Mouse (Mus musculus) heart, embryonic 12.5 days (tissue): Measurements from ENCODE around the gene Kctd6. TPM values are rescaled to one million over a fixed set of nuclear protein-coding genes. Genes with fewer than 3 reads are reported as not detected.
"Not testable (repeated sequence)": the region's sequence is repeated elsewhere in the genome, so short reads cannot be mapped to it uniquely, and the experiment has no call there.

ENCODE experiments used
- ATAC-seq: fragments of 200-750 bp; cut with Nextera tagmentation; 2 replicates; pipeline ENCODE4 v1.8.0; 2017; ENCODE audit warnings: moderate TSS enrichment, moderate library complexity; ENCODE audit not compliant: insufficient number of reproducible peaks, low FRiP score
- H3K27ac ChIP-seq: fragments of 300-500 bp; sonication (generic); 2 replicates; pipeline ENCODE4 v1.5.1; 2016; ENCODE audit warnings: mild to moderate bottlenecking, moderate library complexity; ENCODE audit not compliant: poor library complexity, severe bottlenecking
- H3K27me3 ChIP-seq: fragments of 300-500 bp; sonication (generic); replicated peaks from 2 replicates; pipeline ENCODE4 v1.6.1; 2016; ENCODE audit warnings: mild to moderate bottlenecking, moderate library complexity
- H3K36me3 ChIP-seq: fragments of 300-500 bp; sonication (generic); 2 replicates; pipeline ENCODE4 v1.6.1; 2016; ENCODE audit warnings: mild to moderate bottlenecking, moderate library complexity
- H3K4me1 ChIP-seq: fragments of 300-500 bp; sonication (generic); replicated peaks from 2 replicates; pipeline ENCODE4 v1.6.1; 2016; ENCODE audit warnings: mild to moderate bottlenecking
- H3K4me2 ChIP-seq: fragments of 300-500 bp; sonication (generic); 2 replicates; pipeline ENCODE4 v1.6.1; 2016; ENCODE audit warnings: mild to moderate bottlenecking, moderate library complexity
- H3K4me3 ChIP-seq: fragments of 300-500 bp; sonication (generic); 2 replicates; pipeline ENCODE4 v1.5.1; 2016; ENCODE audit warnings: mild to moderate bottlenecking
- H3K9ac ChIP-seq: fragments of 300-500 bp; sonication (generic); 2 replicates; pipeline ENCODE4 v1.6.1; 2016; ENCODE audit warnings: mild to moderate bottlenecking, moderate library complexity
- H3K9me3 ChIP-seq: fragments of 300-500 bp; sonication (generic); replicated peaks from 2 replicates; pipeline ENCODE4 v1.6.1; 2016; ENCODE audit warnings: mild to moderate bottlenecking, moderate library complexity
- WGBS: fragments of 180-500 bp; shearing (Covaris S2); methylation state at CpG from one replicate; pipeline ENCODE4 v1.1.7; 2016; 5-methylcytosine and 5-hydroxymethylcytosine counted together
- polyA plus RNA-seq: library from polyadenylated mRNA; unstranded; fragments of >200 nt; fragmentation: Nextera tagmentation; extraction: Ambion mirVana; gene quantifications from 2 replicates; pipeline ENCODE4 v1.2.1, GENCODE M21; 2016

Kctd6 gene
- polyA plus RNA-seq = 10.9 and 11.5 TPM in 2 replicates

- Histone ChIP-seq H3K4me3 (peak within 1 kb of the TSS; percentile 74), H3K9me3 (no peaks in the 10 kb centered on the region), H3K27me3 (no peaks in the 10 kb centered on the region; the same call in 1 of the 2 replicates), H3K4me1 (peaks cover 28% of the 10 kb centered on the region), H3K27ac (peak within 1 kb of the TSS; percentile 92), H3K4me2 (peak within 1 kb of the TSS; percentile 93), H3K36me3 (no peaks in the 10 kb centered on the region), H3K9ac (peak within 1 kb of the TSS; percentile 89)
- peak; percentile 99 for ATAC-seq
- 3% methylated on average over 45 of the region's 49 CpGs for WGBS
Observed at GRCm38 (mm10) chr14:8213803-8214224, at the start of gene Kctd6. Gene Kctd6 (plus strand): TSS chr14:8214140.

DNA sequence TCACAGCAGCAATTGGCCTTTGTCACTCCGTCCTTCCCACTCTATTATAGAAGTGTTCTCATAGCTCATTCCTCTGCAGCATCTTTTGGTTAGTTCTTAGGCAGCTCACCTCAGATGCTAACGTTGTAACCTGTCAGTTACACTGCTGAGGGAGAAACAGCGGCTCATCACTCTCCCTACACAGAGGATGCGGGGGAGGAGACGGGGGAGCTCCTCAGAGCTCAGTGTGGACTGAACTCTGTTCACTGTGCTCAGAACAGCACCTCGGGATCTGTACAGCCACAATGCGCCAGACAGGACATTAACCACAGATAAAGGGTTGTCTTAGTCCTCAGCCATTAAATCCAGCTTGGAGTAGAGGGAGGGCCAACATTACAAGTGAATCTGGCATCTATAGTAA lies 49.5 kb upstream of the Kctd6 start:
- Histone ChIP-seq H3K4me2 (no peak overlapping the region), H3K4me1 (no peaks in the 10 kb centered on the region), H3K9ac (no peak overlapping the region), H3K4me3 (no peak overlapping the region), H3K27ac (no peak overlapping the region), H3K9me3 (no peaks in the 10 kb centered on the region), H3K36me3 (peaks cover 88% of the 10 kb centered on the region), H3K27me3 (no peaks in the 10 kb centered on the region)
- 72% methylated on average over 7 of the region's 7 CpGs for WGBS
- ATAC-seq = no peak

- Histone ChIP-seq H3K9ac (peak within 1 kb of the TSS; percentile 96), H3K4me1 (peaks cover 6% of the 10 kb centered on the region; the same call in 1 of the 2 replicates), H3K36me3 (peaks cover 30% of the 10 kb centered on the region), H3K4me2 (peak within 1 kb of the TSS; percentile 84), H3K27me3 (no peaks in the 10 kb centered on the region), H3K4me3 (peak within 1 kb of the TSS; percentile 89), H3K27ac (peak within 1 kb of the TSS; percentile 94), H3K9me3 (no peaks in the 10 kb centered on the region)
- under 1% methylated on average over 64 of the region's 64 CpGs for WGBS
- peak; percentile 99 for ATAC-seq
Observed at GRCm38 (mm10) chr14:8172507-8173410, 41.2 kb upstream of the Kctd6 start, which contains the start of gene Pdhb. Gene Pdhb (minus strand): TSS chr14:8173025.

DNA sequence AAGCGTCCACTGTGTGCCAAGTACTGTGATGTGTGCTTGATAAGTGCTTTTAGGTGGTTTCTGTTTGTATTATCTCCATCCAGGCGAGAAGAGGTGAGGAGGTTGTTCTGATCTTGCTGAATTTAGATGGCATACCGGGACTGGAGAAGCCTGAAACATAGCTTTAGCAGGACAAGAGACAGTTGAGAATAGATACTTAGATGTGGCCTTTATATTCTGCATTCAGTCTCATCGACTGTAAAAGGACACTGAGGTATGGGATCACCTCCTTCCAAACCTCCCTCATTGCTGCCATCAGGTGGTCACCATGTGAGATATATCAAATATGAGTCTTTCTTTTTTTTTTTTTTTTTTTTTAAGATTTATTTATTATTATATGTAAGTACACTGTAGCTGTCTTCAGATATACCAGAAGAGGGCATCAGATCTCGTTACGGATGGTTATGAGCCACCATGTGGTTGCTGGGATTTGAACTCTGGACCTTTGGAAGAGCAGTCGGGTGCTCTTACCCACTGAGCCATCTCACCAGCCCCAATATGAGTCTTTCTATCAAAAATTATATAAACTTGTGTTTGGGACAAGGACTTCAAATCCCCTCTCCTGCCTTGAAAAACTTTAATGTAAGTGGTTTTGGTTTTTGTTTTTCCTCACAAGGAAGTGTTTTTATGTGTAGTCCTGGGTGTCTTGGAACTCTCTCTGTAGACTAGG lies 40.2 kb upstream of the Kctd6 start:
- Histone ChIP-seq H3K36me3 (peaks cover 21% of the 10 kb centered on the region), H3K27ac (peak overlapping the region; percentile 92), H3K4me3 (peak overlapping the region; percentile 89), H3K4me2 (peak overlapping the region; percentile 84), H3K9ac (peak overlapping the region; percentile 67)
- not testable (repeated sequence) for H3K27me3 ChIP-seq, ATAC-seq, H3K9me3 ChIP-seq, H3K4me1 ChIP-seq
- WGBS = 32% methylated on average over 7 of the region's 7 CpGs

GRCm38 (mm10) chr14:8174634-8175033 lies 39.3 kb upstream of the Kctd6 start:
- Histone ChIP-seq H3K36me3 (peaks cover 11% of the 10 kb centered on the region), H3K4me1 (peaks cover 6% of the 10 kb centered on the region; the same call in 1 of the 2 replicates), H3K9ac (no peak overlapping the region), H3K4me3 (no peak overlapping the region), H3K27me3 (no peaks in the 10 kb centered on the region), H3K9me3 (no peaks in the 10 kb centered on the region), H3K27ac (no peak overlapping the region), H3K4me2 (no peak overlapping the region)
- WGBS = 68% methylated on average over 5 of the region's 5 CpGs
- no peak for ATAC-seq

GRCm38 (mm10) chr14:8176251-8176650 lies 37.7 kb upstream of the Kctd6 start:
- Histone ChIP-seq H3K4me1 (peaks cover 6% of the 10 kb centered on the region; the same call in 1 of the 2 replicates), H3K27ac (no peak overlapping the region), H3K27me3 (no peaks in the 10 kb centered on the region), H3K4me2 (no peak overlapping the region), H3K9ac (no peak overlapping the region), H3K9me3 (no peaks in the 10 kb centered on the region), H3K4me3 (no peak overlapping the region), H3K36me3 (no peaks in the 10 kb centered on the region)
- no peak for ATAC-seq
- WGBS = 57% methylated on average over 5 of the region's 5 CpGs

GRCm38 (mm10) chr14:8180371-8181035 lies 33.4 kb upstream of the Kctd6 start:
- Histone ChIP-seq H3K4me2 (no peak overlapping the region), H3K27me3 (no peaks in the 10 kb centered on the region), H3K27ac (no peak overlapping the region), H3K4me1 (no peaks in the 10 kb centered on the region), H3K9ac (no peak overlapping the region; the same call in 1 of the 2 replicates), H3K36me3 (no peaks in the 10 kb centered on the region), H3K4me3 (no peak overlapping the region), H3K9me3 (peaks cover 3% of the 10 kb centered on the region; the same call in 1 of the 2 replicates)
- WGBS = 68% methylated on average over 4 of the region's 4 CpGs
- ATAC-seq = no peak

DNA sequence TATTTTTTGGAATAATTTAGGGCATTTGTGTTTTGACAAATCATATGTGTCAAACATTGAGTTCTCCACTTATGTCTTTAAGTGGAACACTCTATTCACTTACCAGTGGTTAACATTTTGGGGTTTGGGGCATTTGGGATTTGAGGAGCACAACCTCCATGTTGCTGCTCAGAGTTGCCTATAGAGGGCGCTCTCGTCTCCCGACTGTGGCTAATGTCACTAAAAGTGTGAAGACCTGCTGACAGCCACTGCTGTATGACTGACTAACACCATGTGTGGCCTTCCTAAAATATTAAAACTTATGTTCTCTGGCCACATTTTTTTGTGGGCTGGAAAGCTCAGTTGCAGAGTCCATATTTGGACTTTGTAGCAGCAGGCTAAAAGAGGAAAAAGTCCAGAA lies 30.6 kb upstream of the Kctd6 start:
- no peak for ATAC-seq
- Histone ChIP-seq H3K27me3 (no peaks in the 10 kb centered on the region), H3K9me3 (peaks cover 3% of the 10 kb centered on the region; the same call in 1 of the 2 replicates), H3K4me2 (no peak overlapping the region), H3K4me1 (no peaks in the 10 kb centered on the region), H3K27ac (no peak overlapping the region), H3K9ac (no peak overlapping the region), H3K36me3 (no peaks in the 10 kb centered on the region), H3K4me3 (no peak overlapping the region)
- 52% methylated on average over 3 of the region's 3 CpGs for WGBS

DNA sequence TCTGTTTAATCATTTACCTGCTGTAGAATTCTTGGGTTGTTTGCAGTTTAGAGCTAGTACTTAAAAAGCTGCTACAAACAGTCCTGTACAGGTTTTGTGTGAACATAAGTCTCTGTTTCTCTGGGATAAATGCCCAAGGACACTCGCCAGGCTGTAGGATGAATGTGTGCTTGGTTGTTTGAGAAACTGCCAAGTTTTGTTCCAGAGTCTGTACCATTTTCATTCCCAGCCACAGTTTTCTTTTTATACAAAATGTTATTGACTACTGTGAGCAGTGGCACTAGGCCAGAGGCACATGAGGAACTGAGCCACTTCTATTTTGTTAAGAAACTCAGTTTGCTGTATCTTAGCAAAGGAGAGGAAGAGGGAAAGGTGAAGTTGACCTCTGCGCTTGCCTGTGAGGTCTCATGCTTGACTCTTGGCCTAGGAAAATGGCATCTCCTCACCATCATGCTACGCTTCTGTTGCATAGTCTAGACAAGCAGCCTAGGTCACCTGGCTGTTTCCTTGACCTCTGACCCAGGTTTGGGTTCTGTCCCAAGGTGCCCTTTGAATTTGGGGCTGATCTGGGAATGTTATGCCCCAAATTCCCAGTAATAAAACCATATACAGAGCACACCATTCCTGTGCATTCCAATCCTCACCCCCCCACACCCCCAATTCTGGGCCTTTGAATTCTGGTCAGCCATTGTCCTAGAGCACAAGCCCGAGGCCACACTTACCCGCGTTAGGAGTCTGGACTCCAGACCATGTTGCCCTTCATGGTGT lies 27.5 kb upstream of the Kctd6 start:
- Histone ChIP-seq H3K4me2 (no peak overlapping the region), H3K27me3 (no peaks in the 10 kb centered on the region), H3K4me3 (no peak overlapping the region), H3K27ac (no peak overlapping the region), H3K9me3 (peaks cover 3% of the 10 kb centered on the region; the same call in 1 of the 2 replicates), H3K9ac (no peak overlapping the region), H3K4me1 (no peaks in the 10 kb centered on the region), H3K36me3 (no peaks in the 10 kb centered on the region)
- no peak for ATAC-seq
- WGBS = 85% methylated on average over 6 of the region's 6 CpGs

DNA sequence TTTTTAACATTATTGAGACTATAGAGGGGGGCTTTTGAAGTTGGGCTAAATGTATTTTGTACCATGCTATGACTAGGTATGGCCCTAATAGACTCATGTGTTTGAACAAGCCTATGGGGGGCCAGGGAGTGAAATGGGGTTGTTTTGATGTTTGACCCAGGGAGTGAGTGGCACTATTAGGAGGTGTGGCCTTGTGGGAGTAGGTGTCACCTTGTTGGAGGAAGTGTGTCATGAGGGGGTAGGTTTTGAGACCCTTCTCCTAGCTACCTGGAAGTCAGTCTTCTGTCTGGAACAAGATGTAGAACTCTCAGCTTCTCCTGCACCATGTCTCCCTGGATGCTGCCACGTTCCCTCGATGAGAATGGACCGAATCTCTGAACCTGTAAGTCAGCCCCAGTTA lies 23.4 kb upstream of the Kctd6 start:
- no peaks in the 10 kb centered on the region for H3K27me3 ChIP-seq
- H3K4me1 ChIP-seq = no peaks in the 10 kb centered on the region
- 85% methylated on average over 3 of the region's 3 CpGs for whole genome bisulfite sequencing
- H3K36me3 ChIP-seq = no peaks in the 10 kb centered on the region
- no peaks in the 10 kb centered on the region for H3K9me3 ChIP-seq
- no peak overlapping the region for H3K27ac ChIP-seq
- no peak for ATAC-seq
- no peak overlapping the region for H3K9ac ChIP-seq
- H3K4me3 ChIP-seq = no peak overlapping the region
- no peak overlapping the region for H3K4me2 ChIP-seq
